Comparison of ENCODE assay signal across 8 mouse cellular contexts in the genomic region with DNA sequence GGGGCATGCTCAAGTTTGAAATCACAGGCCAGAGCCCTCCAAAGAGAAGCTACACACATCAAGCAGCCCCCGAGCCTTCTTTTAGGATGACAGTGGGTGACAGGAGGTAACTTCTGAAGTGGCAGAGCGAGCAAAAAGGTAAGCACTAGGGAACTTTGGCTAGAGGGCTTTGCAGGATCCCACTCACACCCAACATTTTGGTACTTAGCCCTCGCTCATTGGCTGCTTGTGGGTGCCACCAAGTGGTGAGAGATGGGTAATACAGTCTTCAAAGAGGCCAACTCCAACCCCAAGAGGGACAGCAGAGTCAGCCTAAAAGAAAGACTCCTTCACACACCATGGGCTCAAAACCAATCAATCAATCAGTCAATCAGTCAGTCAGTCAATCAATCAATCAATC.
DNase-seq lines count a peak whose midpoint lies in the region; ATAC-seq and TF ChIP-seq lines count a peak whose summit lies in the region.

No protein-coding gene starts in this region.

- H3K9me3 ChIP-seq in hindbrain, embryonic 10.5 days = no peaks in the 10 kb centered on the region
- H3K9me3 ChIP-seq in hindbrain, embryonic 16.5 days (ENCODE audit: control insufficient read depth, low read length) = no peaks in the 10 kb centered on the region

- H3K4me2 ChIP-seq in hindbrain, embryonic 16.5 days (ENCODE audit: low read length) = no peak overlapping the region

- peak; percentile 48 for DNase-seq in hindbrain, embryonic 10.5 days (ENCODE audit: low spot score)
- DNase-seq in right cerebral cortex, adult 2 months (ENCODE audit: low spot score in 2 of 2) = peak; percentile 54 to 71
- no peak for DNase-seq in right cerebral cortex, postnatal 14 days
- DNase-seq in brain, embryonic 14.5 days (ENCODE audit: low read depth) = peak; percentile 67
- DNase-seq in forelimb bud, embryonic 11.5 days (ENCODE audit: low read depth, low spot score) = peak; percentile 48
- DNase-seq in frontal cortex, postnatal 10 days (ENCODE audit: low spot score in 2 of 2) = no peak

- H3K27me3 ChIP-seq in hindbrain, embryonic 10.5 days (ENCODE audit: insufficient read depth, poor library complexity, severe bottlenecking) = peaks cover 42% of the 10 kb centered on the region
- peaks cover 2% of the 10 kb centered on the region; the same call in 1 of the 2 replicates for H3K27me3 ChIP-seq in hindbrain, embryonic 16.5 days (replicated peaks; ENCODE audit: control insufficient read depth, insufficient read depth, low read length)

- H3K9ac ChIP-seq in hindbrain, embryonic 16.5 days (ENCODE audit: low read depth, low read length) = no peak overlapping the region

- TF ChIP-seq CTCF in brain, embryonic 14.5 days (IDR thresholded peaks at IDR 0.05; ENCODE audit: borderline replicate concordance, extremely low read depth, insufficient read depth, insufficient read length) = peak; percentile 78; the same call in 1 of the 2 replicates
- TF ChIP-seq CTCF in olfactory bulb, adult 2 months (IDR thresholded peaks at IDR 0.05; ENCODE audit: insufficient read depth, low read depth, low read length) = peak; percentile 18; the same call in 1 of the 2 replicates

- H3K27ac ChIP-seq in hindbrain, embryonic 10.5 days = no peak overlapping the region
- H3K27ac ChIP-seq in hindbrain, embryonic 16.5 days (ENCODE audit: low read depth, low read length) = no peak overlapping the region
- H3K27ac ChIP-seq in olfactory bulb, adult 2 months (ENCODE audit: insufficient read depth, low read depth, low read length) = no peak overlapping the region

- TF ChIP-seq POLR2A in brain, embryonic 14.5 days (IDR thresholded peaks at IDR 0.05; ENCODE audit: borderline replicate concordance, extremely low read depth, insufficient read depth, insufficient read length, poor library complexity, severe bottlenecking) = no peak
- no peak for TF ChIP-seq POLR2A in olfactory bulb, adult 2 months (IDR thresholded peaks at IDR 0.05; ENCODE audit: insufficient read depth, low read depth, low read length)

- H3K36me3 ChIP-seq in hindbrain, embryonic 10.5 days = no peaks in the 10 kb centered on the region
- no peaks in the 10 kb centered on the region for H3K36me3 ChIP-seq in hindbrain, embryonic 16.5 days (ENCODE audit: control insufficient read depth, insufficient read depth, low read length)

- 21% methylated on average over 3 of the region's 3 CpGs for WGBS in hindbrain, embryonic 10.5 days
- 24% methylated on average over 3 of the region's 3 CpGs for WGBS in hindbrain, embryonic 16.5 days
- WGBS in olfactory bulb, adult 2 months = 27% methylated on average over 3 of the region's 3 CpGs

- no peak overlapping the region for H3K4me3 ChIP-seq in hindbrain, embryonic 10.5 days
- no peak overlapping the region for H3K4me3 ChIP-seq in hindbrain, embryonic 16.5 days (ENCODE audit: low read length)
- H3K4me3 ChIP-seq in olfactory bulb, adult 2 months (ENCODE audit: insufficient read depth, low read depth, low read length) = no peak overlapping the region

- no peak for ATAC-seq in hindbrain, embryonic 16.5 days

- H3K4me1 ChIP-seq in hindbrain, embryonic 10.5 days (replicated peaks) = peaks cover 70% of the 10 kb centered on the region
- H3K4me1 ChIP-seq in hindbrain, embryonic 16.5 days (ENCODE audit: control insufficient read depth, insufficient read depth, low read depth, low read length) = peaks cover 40% of the 10 kb centered on the region
- peaks cover 68% of the 10 kb centered on the region for H3K4me1 ChIP-seq in olfactory bulb, adult 2 months (ENCODE audit: control insufficient read depth, insufficient read depth, low read length)

Comparison
In these comparisons a context has a peak if more than half of its experiments do, and no peak if none do; other contexts are left out.
1. DNase-seq: peak in hindbrain, embryonic 10.5 days (single experiment), right cerebral cortex, adult 2 months (2 of 2), brain, embryonic 14.5 days (single experiment) and forelimb bud, embryonic 11.5 days (single experiment); none in right cerebral cortex, postnatal 14 days (single experiment) and frontal cortex, postnatal 10 days (0 of 2).